Mouse (Mus musculus): ENCODE data around the gene Rraga. TPM values are rescaled to one million over a fixed set of nuclear protein-coding genes. Genes with fewer than 3 reads are reported as not detected.
A peak's percentile ranks its signal among the peaks of the same experiment; 100 is the strongest.

The Rraga gene
- 34.0 and 36.0 TPM in 2 replicates for polyA plus RNA-seq (2012; rRNA removed)

DNA sequence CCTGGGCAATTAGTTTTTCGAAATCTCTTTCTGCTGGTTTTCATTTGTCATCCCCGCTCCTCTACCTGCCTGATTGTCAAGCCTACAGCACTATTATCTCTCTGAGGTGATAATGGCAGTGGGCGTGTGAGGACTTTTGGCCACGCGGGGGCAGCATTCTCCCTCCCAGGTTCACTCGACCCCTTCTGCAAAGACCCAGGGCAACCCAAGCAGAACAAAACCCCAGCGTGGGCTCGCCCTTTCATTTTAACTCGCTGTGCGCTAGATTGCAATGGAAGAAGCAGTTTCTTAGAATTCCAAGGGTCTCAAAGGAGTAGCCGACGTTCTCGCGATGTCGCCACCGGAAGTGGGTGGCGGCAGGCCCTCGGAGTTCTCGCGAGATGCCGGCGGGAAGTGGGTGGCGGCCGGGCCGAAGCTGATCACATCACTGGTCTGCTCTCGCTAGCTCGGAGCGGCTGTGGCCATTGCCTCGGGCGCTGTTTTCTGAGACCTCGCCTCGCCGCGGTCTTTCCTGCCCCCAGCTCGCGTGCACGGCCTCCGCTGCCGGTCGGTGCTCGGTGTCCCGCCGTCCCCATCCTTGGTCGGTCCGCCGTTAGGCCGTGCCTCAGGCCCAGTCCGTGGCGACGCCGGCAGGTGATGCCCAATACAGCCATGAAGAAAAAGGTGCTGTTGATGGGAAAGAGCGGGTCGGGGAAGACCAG lies at the start of gene Rraga:
Rraga (plus strand) TSS at position 386 of the 701 bp plus-strand sequence.
- Histone ChIP-seq H3K27ac (ENCODE audit: insufficient read depth, low read depth, low read length) (peak within 1 kb of the TSS; percentile 75), H3K4me3 (ENCODE audit: insufficient read depth, low read depth, low read length) (peak within 1 kb of the TSS; percentile 80), H3K4me1 (ENCODE audit: control insufficient read depth, insufficient read depth, low read length) (peaks cover 15% of the 10 kb centered on the region), H3K27me3 (replicated peaks; ENCODE audit: control insufficient read depth, insufficient read depth, low read length) (no peaks in the 10 kb centered on the region), H3K36me3 (ENCODE audit: control insufficient read depth, insufficient read depth, low read length) (no peaks in the 10 kb centered on the region)
- DNase-seq = peak; percentile 97
- peak; percentile 89 for TF ChIP-seq POLR2A (IDR thresholded peaks at IDR 0.05; ENCODE audit: low read depth, low read length)
- peak; percentile 74 for TF ChIP-seq CTCF (conservative IDR thresholded peaks at IDR 0.05; ENCODE audit: insufficient read depth, insufficient read length, low read depth, low read length)
- under 1% methylated on average over 53 of the region's 53 CpGs for WGBS

DNA sequence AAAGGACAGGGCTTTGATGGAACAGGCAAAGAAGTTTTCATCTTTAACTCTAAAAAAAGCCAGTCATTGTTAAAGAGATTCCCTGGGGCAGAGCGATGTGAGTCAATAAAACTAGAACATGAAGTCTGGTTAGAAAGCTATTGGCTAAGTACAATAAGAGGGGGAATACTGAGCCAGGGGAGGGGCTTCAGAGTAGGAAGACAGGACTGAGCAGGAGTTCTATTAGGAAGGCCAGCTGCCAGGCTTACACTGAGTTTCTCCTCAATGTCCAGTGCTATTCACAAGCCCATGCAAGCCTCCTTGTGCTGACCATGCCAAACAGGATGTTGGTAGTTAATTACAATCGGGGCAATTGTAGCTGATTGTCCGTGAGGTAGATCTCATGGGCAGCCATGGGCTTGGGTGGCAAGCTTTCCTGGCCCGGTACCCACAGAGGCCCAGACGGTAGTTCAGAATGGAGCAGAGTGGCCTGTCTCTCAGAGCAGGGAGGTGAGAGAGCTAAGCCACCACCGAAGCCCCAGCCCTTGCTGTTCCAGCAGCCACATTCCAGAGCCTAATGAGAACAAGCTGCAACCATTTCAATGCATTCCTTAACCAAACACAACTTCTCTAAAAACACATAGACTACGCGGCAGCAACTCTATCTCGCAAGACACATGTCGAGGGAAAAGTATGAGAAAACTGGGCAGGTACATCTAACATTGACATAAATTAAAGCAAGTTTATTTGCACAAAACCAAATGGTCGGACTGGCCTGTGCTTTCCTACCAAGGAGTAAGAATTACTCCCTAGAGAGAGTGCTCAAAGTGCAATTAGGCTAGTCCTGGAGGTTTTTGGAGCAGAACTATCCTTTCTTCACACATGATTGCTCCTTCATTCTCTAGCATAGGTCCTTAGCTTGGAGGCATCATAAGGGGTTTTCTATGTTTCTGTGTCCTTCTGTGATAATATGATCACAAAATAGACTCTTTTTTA lies 48.0 kb upstream of the Rraga start:
- no peaks in the 10 kb centered on the region for H3K27me3 ChIP-seq (replicated peaks; ENCODE audit: control insufficient read depth, insufficient read depth, low read length)
- H3K4me3 ChIP-seq (ENCODE audit: insufficient read depth, low read depth, low read length) = no peak overlapping the region
- H3K36me3 ChIP-seq (ENCODE audit: control insufficient read depth, insufficient read depth, low read length) = no peaks in the 10 kb centered on the region
- no peak for TF ChIP-seq CTCF (conservative IDR thresholded peaks at IDR 0.05; ENCODE audit: insufficient read depth, insufficient read length, low read depth, low read length)
- no peak for TF ChIP-seq POLR2A (IDR thresholded peaks at IDR 0.05; ENCODE audit: low read depth, low read length)
- H3K27ac ChIP-seq (ENCODE audit: insufficient read depth, low read depth, low read length) = no peak overlapping the region
- 37% methylated on average over 11 of the region's 11 CpGs for WGBS
- DNase-seq = peak; percentile 44
- H3K4me1 ChIP-seq (ENCODE audit: control insufficient read depth, insufficient read depth, low read length) = peaks cover 4% of the 10 kb centered on the region; the same call in 1 of the 2 replicates

DNA sequence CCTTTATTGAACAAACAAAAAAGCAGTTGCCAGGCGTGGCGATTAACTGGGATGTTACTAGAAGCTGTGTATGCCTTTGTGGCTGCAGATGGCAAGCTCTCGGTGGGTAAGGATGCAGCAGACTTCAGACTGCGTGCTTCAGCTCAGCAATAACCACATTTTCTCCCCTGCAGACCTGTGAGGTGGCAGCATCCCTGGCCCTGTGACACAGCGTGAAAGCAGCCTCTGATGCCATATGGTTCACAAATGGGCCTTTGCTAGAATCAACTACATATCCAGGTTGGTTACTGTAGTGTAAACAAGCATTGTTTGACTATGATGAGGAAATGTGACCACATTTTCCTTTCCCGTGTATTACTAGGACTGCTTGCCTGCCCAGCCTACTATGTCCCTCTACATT lies 46.3 kb upstream of the Rraga start:
- H3K27ac ChIP-seq (ENCODE audit: insufficient read depth, low read depth, low read length) = no peak overlapping the region
- H3K27me3 ChIP-seq (replicated peaks; ENCODE audit: control insufficient read depth, insufficient read depth, low read length) = no peaks in the 10 kb centered on the region
- WGBS = 88% methylated on average over 6 of the region's 6 CpGs
- TF ChIP-seq POLR2A (IDR thresholded peaks at IDR 0.05; ENCODE audit: low read depth, low read length) = no peak
- TF ChIP-seq CTCF (conservative IDR thresholded peaks at IDR 0.05; ENCODE audit: insufficient read depth, insufficient read length, low read depth, low read length) = no peak
- H3K4me3 ChIP-seq (ENCODE audit: insufficient read depth, low read depth, low read length) = no peak overlapping the region
- DNase-seq = no peak
- H3K36me3 ChIP-seq (ENCODE audit: control insufficient read depth, insufficient read depth, low read length) = no peaks in the 10 kb centered on the region
- H3K4me1 ChIP-seq (ENCODE audit: control insufficient read depth, insufficient read depth, low read length) = peaks cover 4% of the 10 kb centered on the region; the same call in 1 of the 2 replicates

DNA sequence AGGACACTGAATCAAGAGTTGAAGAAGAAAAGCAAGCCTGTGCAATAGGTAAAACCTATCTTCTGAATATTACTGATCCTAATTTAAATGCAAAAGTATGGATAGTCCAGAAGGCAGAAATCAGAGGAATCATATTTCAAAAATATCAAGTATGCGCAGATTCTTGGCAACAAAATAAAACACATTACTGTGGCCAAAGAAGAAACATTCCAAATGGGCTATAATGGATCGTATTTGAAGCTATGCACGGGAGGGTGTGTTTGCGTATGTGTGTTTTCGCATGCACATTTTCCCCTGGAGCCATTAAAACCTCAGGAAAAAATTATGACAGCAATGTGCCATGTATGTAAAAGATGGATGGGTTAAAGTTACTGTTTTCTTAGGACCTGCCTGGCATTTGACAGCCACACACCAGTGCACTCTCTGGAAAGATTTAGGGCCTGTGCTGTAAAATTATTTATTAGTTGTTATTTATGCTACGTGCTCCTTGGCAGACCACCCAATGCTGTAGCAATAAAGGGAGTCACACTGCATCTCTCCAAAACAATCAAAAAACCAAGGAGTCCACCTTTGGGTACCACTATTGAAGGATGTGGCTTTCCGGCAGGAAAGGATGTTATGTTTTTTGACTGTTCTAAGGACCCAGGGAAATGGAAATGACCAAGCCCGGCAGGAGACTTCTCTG lies 41.9 kb upstream of the Rraga start:
- H3K36me3 ChIP-seq (ENCODE audit: control insufficient read depth, insufficient read depth, low read length) = no peaks in the 10 kb centered on the region
- no peak for DNase-seq
- no peaks in the 10 kb centered on the region for H3K4me1 ChIP-seq (ENCODE audit: control insufficient read depth, insufficient read depth, low read length)
- TF ChIP-seq CTCF (conservative IDR thresholded peaks at IDR 0.05; ENCODE audit: insufficient read depth, insufficient read length, low read depth, low read length) = no peak
- no peak for TF ChIP-seq POLR2A (IDR thresholded peaks at IDR 0.05; ENCODE audit: low read depth, low read length)
- no peaks in the 10 kb centered on the region for H3K27me3 ChIP-seq (replicated peaks; ENCODE audit: control insufficient read depth, insufficient read depth, low read length)
- H3K4me3 ChIP-seq (ENCODE audit: insufficient read depth, low read depth, low read length) = no peak overlapping the region
- 66% methylated on average over 8 of the region's 8 CpGs for WGBS
- H3K27ac ChIP-seq (ENCODE audit: insufficient read depth, low read depth, low read length) = no peak overlapping the region

DNA sequence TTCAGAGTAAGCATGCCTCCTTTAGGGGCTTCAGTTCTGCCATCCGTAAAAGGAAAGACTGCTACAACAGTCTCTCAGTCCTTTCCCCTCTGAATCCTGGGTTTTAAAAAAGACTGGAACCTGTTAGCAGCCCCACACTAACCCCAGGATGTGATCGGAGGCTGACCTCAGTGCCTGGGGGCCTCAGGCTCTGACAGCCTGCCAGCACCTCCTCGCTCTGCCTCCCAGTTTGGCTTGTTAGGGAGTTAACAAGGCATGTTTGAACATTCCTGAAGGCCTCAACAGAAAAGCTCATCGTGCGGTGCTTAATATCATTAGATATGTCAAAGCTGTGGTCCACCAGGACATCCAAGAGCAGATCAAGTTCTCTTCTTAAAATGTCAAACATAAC lies 41.4 kb upstream of the Rraga start:
- no peak overlapping the region for H3K27ac ChIP-seq (ENCODE audit: insufficient read depth, low read depth, low read length)
- 60% methylated on average over 5 of the region's 5 CpGs for WGBS
- peak; percentile 8 for DNase-seq

GRCm38 (mm10) chr4:86537972-86538371 lies 37.5 kb upstream of the Rraga start:
- Histone ChIP-seq H3K27me3 (replicated peaks; ENCODE audit: control insufficient read depth, insufficient read depth, low read length) (no peaks in the 10 kb centered on the region), H3K4me1 (ENCODE audit: control insufficient read depth, insufficient read depth, low read length) (no peaks in the 10 kb centered on the region), H3K27ac (ENCODE audit: insufficient read depth, low read depth, low read length) (no peak overlapping the region), H3K36me3 (ENCODE audit: control insufficient read depth, insufficient read depth, low read length) (no peaks in the 10 kb centered on the region), H3K4me3 (ENCODE audit: insufficient read depth, low read depth, low read length) (no peak overlapping the region)
- no peak for TF ChIP-seq POLR2A (IDR thresholded peaks at IDR 0.05; ENCODE audit: low read depth, low read length)
- peak; percentile 59 for TF ChIP-seq CTCF (conservative IDR thresholded peaks at IDR 0.05; ENCODE audit: insufficient read depth, insufficient read length, low read depth, low read length)
- 40% methylated on average over 4 of the region's 4 CpGs for WGBS
- peak; percentile 46 for DNase-seq

More for the DNA sequence above, 41.4 kb upstream of the Rraga start:
- no peak for TF ChIP-seq CTCF (conservative IDR thresholded peaks at IDR 0.05; ENCODE audit: insufficient read depth, insufficient read length, low read depth, low read length)
- no peak for TF ChIP-seq POLR2A (IDR thresholded peaks at IDR 0.05; ENCODE audit: low read depth, low read length)
- H3K4me1 ChIP-seq (ENCODE audit: control insufficient read depth, insufficient read depth, low read length) = no peaks in the 10 kb centered on the region
- H3K4me3 ChIP-seq (ENCODE audit: insufficient read depth, low read depth, low read length) = no peak overlapping the region
- H3K36me3 ChIP-seq (ENCODE audit: control insufficient read depth, insufficient read depth, low read length) = no peaks in the 10 kb centered on the region
- no peaks in the 10 kb centered on the region for H3K27me3 ChIP-seq (replicated peaks; ENCODE audit: control insufficient read depth, insufficient read depth, low read length)
